Mouse (Mus musculus) urinary bladder, adult 2 months (tissue): ENCODE results near the gene Hyal3. TPM values are rescaled to one million over a fixed set of nuclear protein-coding genes. Genes with fewer than 3 reads are reported as not detected.
"Not testable (repeated sequence)": the region's sequence is repeated elsewhere in the genome, so short reads cannot be mapped to it uniquely, and the experiment has no call there.

Experiments
- DNase-seq: peaks from one replicate; pipeline ENCODE4 v3.0.0; 2022; ENCODE audit warnings: low spot score
- polyA plus RNA-seq: library from polyadenylated mRNA; depleted of rRNA; stranded (reverse); fragments of >200 nt; gene quantifications from 2 replicates; pipeline ENCODE4 v1.2.3, GENCODE M21; 2012

The Hyal3 gene
- polyA plus RNA-seq, 1 experiment: 0.50 TPM

GRCm38 (mm10) chr9:107571534-107572326, 8.9 kb upstream of the Hyal3 start:
- no peak for DNase-seq

- DNase-seq: no peak
These were observed 8.3 kb upstream of the Hyal3 start for GRCm38 (mm10) chr9:107572327-107572662.

GRCm38 (mm10) chr9:107573774-107574173, 6.8 kb upstream of the Hyal3 start:
- not testable (repeated sequence) for DNase-seq

- no peak for DNase-seq
These were observed 4.8 kb upstream of the Hyal3 start for GRCm38 (mm10) chr9:107575579-107576356.

- DNase-seq: peak; percentile 73
These were observed 4.1 kb upstream of the Hyal3 start, which contains the start of gene Hyal1 for GRCm38 (mm10) chr9:107576357-107577107. Hyal1 (plus strand) TSS chr9:107576927.

- no peak for DNase-seq
These were observed 2.7 kb upstream of the Hyal3 start for GRCm38 (mm10) chr9:107577871-107578270.

GRCm38 (mm10) chr9:107578587-107578986, 2.0 kb upstream of the Hyal3 start, which contains the start of gene Naa80:
Naa80 (plus strand) TSS chr9:107578887.
- DNase-seq: no peak

- no peak for DNase-seq
These were observed 1.4 kb upstream of the Hyal3 start for GRCm38 (mm10) chr9:107579023-107579900.

- DNase-seq: no peak
These were observed 966 bp downstream of the Hyal3 start for GRCm38 (mm10) chr9:107581584-107581983.

- no peak for DNase-seq
These were observed 2.0 kb downstream of the Hyal3 start for GRCm38 (mm10) chr9:107582509-107583062.

- DNase-seq: no peak
These were observed 2.6 kb downstream of the Hyal3 start for GRCm38 (mm10) chr9:107583174-107583573.

- no peak for DNase-seq
These were observed 5.9 kb downstream of the Hyal3 start for GRCm38 (mm10) chr9:107586504-107586903.

GRCm38 (mm10) chr9:107586974-107587832, 6.6 kb downstream of the Hyal3 start, which contains the start of gene Ifrd2:
Ifrd2 (plus strand) TSS chr9:107587642.
- peak; percentile 79 for DNase-seq

- no peak for DNase-seq
These were observed 7.4 kb downstream of the Hyal3 start for GRCm38 (mm10) chr9:107587833-107588639.

GRCm38 (mm10) chr9:107590058-107590772, 9.6 kb downstream of the Hyal3 start:
- DNase-seq: no peak

- DNase-seq: no peak
These were observed 10.1 kb downstream of the Hyal3 start for GRCm38 (mm10) chr9:107590773-107591060.

- no peak for DNase-seq
These were observed 12.7 kb downstream of the Hyal3 start for GRCm38 (mm10) chr9:107593101-107593976.
